Mouse (Mus musculus): ENCODE data around the gene 1700030J22Rik. TPM values are rescaled to one million over a fixed set of nuclear protein-coding genes. Genes with fewer than 3 reads are reported as not detected.

The 1700030J22Rik gene
- polyA plus RNA-seq (2015; fragmentation: Nextera tagmentation; extraction: Ambion mirVana): 3.4 and 4.1 TPM in 2 replicates

DNA sequence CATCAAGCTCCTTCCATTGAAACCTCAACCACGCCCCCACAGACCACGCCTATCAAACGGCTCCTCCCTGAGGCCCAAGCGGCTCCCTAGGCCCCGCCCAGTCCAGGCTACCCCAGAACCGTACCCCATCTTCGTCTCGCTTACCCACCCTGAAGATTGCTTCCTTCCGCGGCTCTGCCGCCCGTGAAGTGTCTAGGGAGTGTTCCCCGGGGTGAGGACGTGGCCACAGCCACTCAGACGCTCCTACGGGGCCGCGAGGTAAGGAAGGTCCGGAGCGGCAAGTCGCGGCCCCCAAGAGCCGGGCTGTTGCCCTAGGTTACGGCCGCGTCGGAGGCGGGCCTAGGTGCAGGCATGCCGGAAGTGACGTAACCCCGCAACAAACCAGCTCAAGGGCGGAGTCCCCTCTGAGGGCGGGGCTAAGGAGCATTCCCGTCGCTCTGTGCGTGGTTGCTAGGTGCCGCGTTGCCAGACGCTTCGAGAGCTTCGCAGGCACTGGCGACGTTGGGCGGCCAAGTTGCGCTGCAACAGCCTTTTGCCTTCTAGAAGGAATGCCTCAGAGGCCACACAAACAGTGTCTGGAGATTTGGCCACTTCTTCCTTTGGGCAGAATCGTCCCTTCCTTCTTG is at the start of gene 1700030J22Rik:
Gene 1700030J22Rik, minus strand, starts transcription at position 329 of the 626 bp plus-strand sequence.
- Histone ChIP-seq H3K9ac (peak within 1 kb of the TSS; percentile 47), H3K4me3 (replicated peaks) (peak within 1 kb of the TSS; percentile 96), H3K27ac (replicated peaks) (peak within 1 kb of the TSS; percentile 73), H3K27me3 (no peaks in the 10 kb centered on the region), H3K4me1 (peaks cover 15% of the 10 kb centered on the region), H3K4me2 (replicated peaks) (peak within 1 kb of the TSS; percentile 88), H3K9me3 (replicated peaks) (no peaks in the 10 kb centered on the region), H3K36me3 (peaks cover 6% of the 10 kb centered on the region; the same call in 1 of the 2 replicates)
- under 1% methylated on average over 46 of the region's 46 CpGs for WGBS
- ATAC-seq (ENCODE audit: insufficient number of reproducible peaks, low FRiP score, low TSS enrichment, low read depth): peak; percentile 99

DNA sequence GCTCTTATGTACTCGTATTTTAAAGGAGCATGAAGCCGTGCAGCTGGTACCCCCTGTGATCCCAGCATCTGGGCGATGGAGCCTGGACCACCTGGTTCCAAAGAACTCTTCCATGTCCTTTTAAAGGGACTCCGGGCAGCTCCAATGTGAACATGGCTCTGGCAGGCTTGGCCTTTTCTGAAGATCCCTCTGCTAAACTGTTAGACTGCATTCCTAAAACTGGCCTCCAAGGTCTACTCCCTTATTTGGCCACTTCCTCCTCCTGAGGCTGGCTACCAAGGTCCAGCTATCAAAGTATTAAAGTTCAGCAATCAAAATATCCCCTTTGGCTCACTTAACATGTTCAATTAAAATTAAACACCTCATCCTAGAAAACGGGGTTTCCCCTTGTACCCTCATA is 48.8 kb upstream of the 1700030J22Rik start:
- WGBS: 83% methylated on average over 5 of the region's 5 CpGs
- H3K36me3 ChIP-seq: no peaks in the 10 kb centered on the region
- H3K4me2 ChIP-seq (replicated peaks): no peak overlapping the region
- H3K27me3 ChIP-seq: no peaks in the 10 kb centered on the region
- no peak for ATAC-seq (ENCODE audit: insufficient number of reproducible peaks, low FRiP score, low TSS enrichment, low read depth)
- no peak overlapping the region for H3K27ac ChIP-seq (replicated peaks)
- H3K9ac ChIP-seq: no peak overlapping the region
- no peaks in the 10 kb centered on the region for H3K9me3 ChIP-seq (replicated peaks)
- H3K4me1 ChIP-seq: no peaks in the 10 kb centered on the region
- H3K4me3 ChIP-seq (replicated peaks): no peak overlapping the region

DNA sequence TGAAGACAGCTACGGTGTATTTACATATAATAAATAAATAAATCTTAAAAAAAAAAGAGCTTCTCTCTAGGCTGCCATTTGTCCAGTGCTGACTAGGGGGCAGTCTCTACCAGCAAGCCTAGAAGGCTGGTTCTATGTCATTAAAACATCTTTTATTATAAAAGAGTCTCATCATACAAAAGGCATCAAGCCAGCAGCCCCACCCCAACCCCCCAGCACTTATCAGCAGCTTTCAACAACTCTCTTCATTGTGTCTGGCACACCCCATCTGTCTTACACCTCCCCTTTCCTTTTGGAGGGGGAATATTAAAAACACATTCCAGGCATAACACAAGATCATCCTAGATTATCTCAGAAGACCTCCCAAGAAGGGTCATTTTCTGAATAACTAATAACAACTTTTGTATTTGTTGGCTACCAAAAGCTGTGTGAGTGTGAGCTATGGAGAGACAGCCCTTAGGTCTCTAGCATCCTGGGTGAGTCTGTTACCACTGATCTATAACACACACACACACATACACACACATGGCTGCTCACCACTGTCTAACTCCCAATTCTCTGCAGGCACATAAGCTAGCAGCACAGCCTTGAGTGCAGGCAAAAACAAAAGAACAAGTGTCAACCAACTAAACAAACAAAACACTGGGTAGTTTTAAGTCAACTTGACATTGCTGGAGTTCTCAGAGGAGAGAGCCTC is 43.7 kb upstream of the 1700030J22Rik start:
- no peak for ATAC-seq (ENCODE audit: insufficient number of reproducible peaks, low FRiP score, low TSS enrichment, low read depth)

DNA sequence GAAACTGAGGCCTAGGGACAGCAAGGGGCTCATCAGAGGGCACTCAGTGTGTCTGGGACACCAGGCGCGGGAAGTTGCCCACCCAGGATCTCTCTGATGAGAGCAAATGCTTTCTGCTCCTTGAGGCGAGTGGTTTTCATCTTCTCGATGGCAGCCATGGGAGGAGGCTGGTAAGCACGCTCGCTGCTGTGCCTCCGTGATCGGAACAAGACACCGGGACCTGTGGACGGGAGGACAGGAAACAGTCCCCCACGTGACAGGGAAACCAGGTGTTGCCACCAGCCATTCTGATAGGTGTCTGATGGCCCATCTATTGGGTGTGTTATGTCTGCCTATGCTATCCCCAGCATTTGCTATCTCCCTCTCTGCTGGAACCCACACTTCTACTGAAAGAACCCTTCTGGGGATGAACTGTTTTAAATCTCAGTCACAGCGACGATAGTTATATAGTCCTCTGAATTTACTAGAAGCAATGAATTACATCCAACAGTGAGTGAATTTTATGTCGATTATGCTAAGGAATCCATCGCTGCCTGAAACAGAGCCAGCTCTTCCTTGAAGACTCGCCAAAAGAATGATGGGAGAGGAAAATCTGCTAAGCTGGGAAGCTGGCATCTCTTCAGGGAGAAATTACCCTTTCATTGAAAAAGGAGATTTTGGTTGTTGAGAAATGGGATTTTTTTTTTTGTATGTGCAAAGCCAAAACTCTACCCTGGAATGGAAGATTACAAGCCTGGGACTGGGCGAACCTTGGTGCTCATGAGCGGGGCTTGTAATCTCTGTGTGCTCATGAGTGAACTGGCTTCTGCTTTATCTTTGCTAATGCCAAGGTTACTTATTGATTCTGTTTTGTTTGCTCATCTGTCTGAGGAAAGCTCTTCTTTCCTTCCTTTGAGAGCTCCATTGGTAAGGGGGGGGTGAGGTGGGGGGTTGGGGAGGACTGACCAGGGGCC is 40.8 kb upstream of the 1700030J22Rik start:
- no peak overlapping the region for H3K27ac ChIP-seq (replicated peaks)
- H3K36me3 ChIP-seq: no peaks in the 10 kb centered on the region
- H3K9ac ChIP-seq: no peak overlapping the region
- 74% methylated on average over 18 of the region's 18 CpGs for WGBS
- no peaks in the 10 kb centered on the region for H3K27me3 ChIP-seq
- H3K4me3 ChIP-seq (replicated peaks): no peak overlapping the region
- H3K9me3 ChIP-seq (replicated peaks): no peaks in the 10 kb centered on the region
- no peak overlapping the region for H3K4me2 ChIP-seq (replicated peaks)
- H3K4me1 ChIP-seq: no peaks in the 10 kb centered on the region
- ATAC-seq (ENCODE audit: insufficient number of reproducible peaks, low FRiP score, low TSS enrichment, low read depth): no peak

More for the DNA sequence above, 43.7 kb upstream of the 1700030J22Rik start:
- 71% methylated on average over 1 of the region's 1 CpGs for WGBS
- Histone ChIP-seq H3K4me3 (replicated peaks) (no peak overlapping the region), H3K4me1 (no peaks in the 10 kb centered on the region), H3K27ac (replicated peaks) (no peak overlapping the region), H3K9me3 (replicated peaks) (no peaks in the 10 kb centered on the region), H3K4me2 (replicated peaks) (no peak overlapping the region), H3K9ac (no peak overlapping the region), H3K36me3 (no peaks in the 10 kb centered on the region), H3K27me3 (no peaks in the 10 kb centered on the region)

DNA sequence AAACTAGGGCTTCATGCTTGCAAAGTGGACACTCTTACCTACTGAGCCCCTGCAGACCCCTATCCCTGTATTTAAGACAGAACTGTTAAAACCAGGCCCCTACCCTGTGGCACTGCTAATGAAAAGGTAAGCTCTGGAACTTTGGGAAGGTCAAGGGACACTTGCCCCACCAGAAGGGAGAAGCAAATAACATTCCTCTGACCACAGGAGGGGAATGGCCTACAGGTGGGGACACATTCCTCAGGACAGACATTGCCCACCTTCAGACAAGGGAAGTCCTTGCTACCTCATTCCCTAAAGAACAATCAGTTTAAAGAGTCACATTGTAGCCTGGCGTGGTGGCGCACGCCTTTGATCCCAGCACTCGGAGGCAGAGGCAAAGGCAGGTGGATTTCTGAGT is 39.1 kb upstream of the 1700030J22Rik start:
- Histone ChIP-seq H3K27ac (replicated peaks) (no peak overlapping the region), H3K36me3 (no peaks in the 10 kb centered on the region), H3K4me3 (replicated peaks) (no peak overlapping the region), H3K4me1 (no peaks in the 10 kb centered on the region), H3K27me3 (no peaks in the 10 kb centered on the region), H3K9ac (no peak overlapping the region), H3K4me2 (replicated peaks) (no peak overlapping the region), H3K9me3 (replicated peaks) (no peaks in the 10 kb centered on the region)
- WGBS: 90% methylated on average over 4 of the region's 4 CpGs
- no peak for ATAC-seq (ENCODE audit: insufficient number of reproducible peaks, low FRiP score, low TSS enrichment, low read depth)

DNA sequence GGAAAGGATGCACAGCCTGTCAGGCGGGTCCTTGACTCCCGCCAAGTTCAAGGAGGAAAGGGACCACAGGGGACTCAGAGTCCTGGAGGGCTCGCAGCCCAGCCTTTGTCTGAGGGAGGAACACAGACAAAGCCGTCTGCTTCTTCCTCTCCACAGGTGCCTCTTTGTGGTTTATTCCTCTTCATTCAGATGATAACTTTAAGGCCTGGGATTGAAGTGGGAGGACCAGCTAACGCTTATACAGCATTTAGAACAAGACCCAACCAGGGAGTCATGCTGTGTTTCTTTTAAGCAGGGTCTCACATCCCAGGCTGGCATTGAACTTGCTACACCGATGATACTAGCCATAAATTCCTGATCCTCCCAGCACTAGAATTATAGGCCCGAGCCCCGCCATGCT is 38.2 kb upstream of the 1700030J22Rik start:
- Histone ChIP-seq H3K4me3 (replicated peaks) (no peak overlapping the region), H3K4me2 (replicated peaks) (no peak overlapping the region), H3K27me3 (no peaks in the 10 kb centered on the region), H3K9me3 (replicated peaks) (no peaks in the 10 kb centered on the region), H3K4me1 (no peaks in the 10 kb centered on the region), H3K36me3 (no peaks in the 10 kb centered on the region), H3K27ac (replicated peaks) (no peak overlapping the region), H3K9ac (no peak overlapping the region)
- no peak for ATAC-seq (ENCODE audit: insufficient number of reproducible peaks, low FRiP score, low TSS enrichment, low read depth)
- WGBS: 50% methylated on average over 8 of the region's 8 CpGs

DNA sequence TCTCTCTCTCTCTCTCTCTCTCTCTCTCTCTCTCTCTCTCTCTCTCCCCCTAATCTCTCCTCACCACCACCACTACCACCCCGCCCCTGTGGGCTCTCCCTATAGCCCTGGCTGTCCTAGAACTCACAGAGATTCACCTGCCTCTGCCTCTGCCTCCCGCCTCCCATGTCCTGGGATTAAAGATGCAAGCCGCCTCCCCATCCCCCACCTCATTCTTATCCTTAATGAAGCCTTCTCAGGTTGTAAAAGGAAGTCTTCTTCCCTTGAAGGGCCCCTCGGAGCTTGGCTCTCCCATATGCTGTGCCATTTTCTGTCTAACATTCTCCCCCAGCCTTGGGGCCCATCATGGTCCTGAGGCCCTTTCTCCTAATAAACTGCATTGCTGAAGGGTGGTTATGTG is 36.9 kb upstream of the 1700030J22Rik start:
- Histone ChIP-seq H3K9ac (no peak overlapping the region), H3K4me2 (replicated peaks) (no peak overlapping the region), H3K9me3 (replicated peaks) (no peaks in the 10 kb centered on the region), H3K27me3 (no peaks in the 10 kb centered on the region), H3K4me1 (no peaks in the 10 kb centered on the region), H3K4me3 (replicated peaks) (no peak overlapping the region), H3K36me3 (no peaks in the 10 kb centered on the region), H3K27ac (replicated peaks) (no peak overlapping the region)
- WGBS: 67% methylated on average over 4 of the region's 4 CpGs
- no peak for ATAC-seq (ENCODE audit: insufficient number of reproducible peaks, low FRiP score, low TSS enrichment, low read depth)

DNA sequence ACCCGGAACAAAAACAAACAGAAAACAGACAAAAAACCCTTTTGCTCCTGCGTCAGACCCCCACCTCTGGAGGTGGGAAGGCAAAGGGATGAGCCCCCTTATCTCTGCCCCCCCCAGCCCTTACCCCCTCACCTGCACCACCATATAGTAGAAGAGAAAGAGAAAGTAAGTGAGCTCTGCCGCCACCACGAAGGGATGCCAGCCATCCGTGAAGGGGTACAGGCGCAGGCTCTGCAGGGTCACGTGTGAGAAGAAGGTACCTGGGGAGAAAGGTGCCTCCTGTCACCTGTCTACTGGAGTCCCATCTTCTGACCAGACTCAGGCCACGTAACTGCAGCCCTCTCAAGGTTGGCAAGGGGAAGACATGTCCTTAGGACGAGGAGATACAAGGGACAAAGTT is 32.6 kb upstream of the 1700030J22Rik start:
- no peaks in the 10 kb centered on the region for H3K36me3 ChIP-seq
- H3K4me3 ChIP-seq (replicated peaks): no peak overlapping the region
- H3K27ac ChIP-seq (replicated peaks): no peak overlapping the region
- no peaks in the 10 kb centered on the region for H3K4me1 ChIP-seq
- WGBS: 80% methylated on average over 9 of the region's 9 CpGs
- H3K27me3 ChIP-seq: no peaks in the 10 kb centered on the region
- no peak overlapping the region for H3K9ac ChIP-seq
- ATAC-seq (ENCODE audit: insufficient number of reproducible peaks, low FRiP score, low TSS enrichment, low read depth): no peak
- H3K9me3 ChIP-seq (replicated peaks): no peaks in the 10 kb centered on the region
- no peak overlapping the region for H3K4me2 ChIP-seq (replicated peaks)

DNA sequence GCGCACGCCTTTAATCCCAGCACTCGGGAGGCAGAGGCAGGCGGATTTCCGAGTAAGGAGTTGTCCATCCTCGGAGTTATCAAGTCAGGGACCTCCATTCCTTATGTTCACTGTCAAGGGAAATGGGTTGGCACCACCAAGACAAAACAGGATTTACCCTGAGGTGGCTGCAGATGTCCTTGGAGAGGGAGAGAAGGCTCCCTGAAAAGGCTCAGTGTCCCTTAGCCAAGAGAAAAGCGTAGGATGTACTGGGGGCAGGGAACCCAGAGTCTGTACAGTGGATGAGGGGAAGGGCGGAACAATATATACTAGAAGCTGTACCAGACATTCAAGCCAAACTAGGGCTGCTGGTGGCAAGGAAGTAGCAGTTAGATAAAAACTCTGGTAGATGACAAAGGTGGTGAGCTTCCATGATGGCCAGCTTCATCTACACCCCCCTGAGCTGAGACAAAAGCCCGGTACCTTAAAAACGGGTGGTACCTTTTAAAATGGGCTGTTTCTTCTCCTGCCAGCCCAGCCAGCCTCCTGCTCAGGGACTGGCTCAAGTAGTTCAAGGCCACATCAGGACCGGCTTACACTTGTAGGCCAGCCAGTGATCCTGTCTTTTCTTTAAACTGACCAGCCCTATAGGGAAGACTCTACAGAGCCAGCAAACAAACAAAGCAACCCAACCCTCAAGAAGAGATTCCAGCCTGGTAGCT is 15.4 kb upstream of the 1700030J22Rik start:
- Histone ChIP-seq H3K9ac (no peak overlapping the region), H3K27me3 (no peaks in the 10 kb centered on the region), H3K9me3 (replicated peaks) (no peaks in the 10 kb centered on the region), H3K36me3 (no peaks in the 10 kb centered on the region), H3K4me2 (replicated peaks) (peak overlapping the region; percentile 95), H3K27ac (replicated peaks) (no peak overlapping the region), H3K4me3 (replicated peaks) (peak overlapping the region; percentile 87), H3K4me1 (peaks cover 14% of the 10 kb centered on the region; the same call in 1 of the 2 replicates)
- WGBS: 63% methylated on average over 11 of the region's 11 CpGs
- ATAC-seq (ENCODE audit: insufficient number of reproducible peaks, low FRiP score, low TSS enrichment, low read depth): no peak

DNA sequence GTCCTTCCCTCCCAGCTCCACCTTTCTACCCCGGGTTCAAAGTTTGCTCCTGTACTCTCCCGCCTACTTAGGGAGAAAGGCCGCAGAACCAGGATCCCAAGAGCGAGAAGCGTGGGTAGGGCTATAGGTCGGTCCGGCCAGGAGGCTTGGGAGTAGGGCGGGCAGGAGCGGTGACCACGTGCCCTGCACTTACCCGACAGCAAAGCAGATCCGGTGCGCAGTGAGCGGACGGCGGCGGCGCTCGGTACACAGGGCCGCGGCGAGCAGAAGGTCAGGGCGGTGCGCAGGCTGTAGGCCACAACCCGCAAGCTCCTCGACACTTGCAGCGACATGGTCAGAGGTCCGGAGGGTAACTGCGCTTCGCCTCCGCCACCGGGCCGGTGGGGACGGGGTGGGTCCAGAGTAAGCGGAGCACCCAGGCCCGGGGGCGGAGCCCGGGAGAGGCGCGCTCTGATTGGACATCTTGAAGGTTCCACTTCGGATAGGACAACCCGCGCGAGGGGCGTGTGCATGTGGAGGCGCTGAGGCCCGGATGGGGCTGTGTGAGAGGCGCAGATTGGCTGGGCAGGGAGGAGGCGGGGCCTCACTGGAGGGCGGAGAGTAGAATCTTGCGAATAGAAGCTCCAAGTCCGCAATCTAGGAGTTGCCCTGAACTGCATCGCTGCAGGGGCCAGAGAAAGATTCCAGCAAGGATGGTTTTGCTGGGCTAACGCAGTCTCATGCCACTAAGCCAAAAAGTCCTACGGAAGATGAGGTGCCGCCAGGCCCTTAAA is 14.5 kb upstream of the 1700030J22Rik start, which contains the start of gene Gcsh:
Gene Gcsh, minus strand, starts transcription at position 443 of the 773 bp plus-strand sequence.
- Histone ChIP-seq H3K4me2 (replicated peaks) (peak within 1 kb of the TSS; percentile 95), H3K4me3 (replicated peaks) (peak within 1 kb of the TSS; percentile 87), H3K9ac (peak within 1 kb of the TSS; percentile 57), H3K27me3 (no peaks in the 10 kb centered on the region), H3K4me1 (peaks cover 14% of the 10 kb centered on the region; the same call in 1 of the 2 replicates), H3K36me3 (no peaks in the 10 kb centered on the region), H3K9me3 (replicated peaks) (no peaks in the 10 kb centered on the region), H3K27ac (replicated peaks) (peak within 1 kb of the TSS; percentile 70; the same call in 1 of the 2 replicates)
- ATAC-seq (ENCODE audit: insufficient number of reproducible peaks, low FRiP score, low TSS enrichment, low read depth): peak; percentile 100
- WGBS: under 1% methylated on average over 56 of the region's 56 CpGs
